Comparison of ENCODE assay signal across 13 mouse cellular contexts in the genomic region with DNA sequence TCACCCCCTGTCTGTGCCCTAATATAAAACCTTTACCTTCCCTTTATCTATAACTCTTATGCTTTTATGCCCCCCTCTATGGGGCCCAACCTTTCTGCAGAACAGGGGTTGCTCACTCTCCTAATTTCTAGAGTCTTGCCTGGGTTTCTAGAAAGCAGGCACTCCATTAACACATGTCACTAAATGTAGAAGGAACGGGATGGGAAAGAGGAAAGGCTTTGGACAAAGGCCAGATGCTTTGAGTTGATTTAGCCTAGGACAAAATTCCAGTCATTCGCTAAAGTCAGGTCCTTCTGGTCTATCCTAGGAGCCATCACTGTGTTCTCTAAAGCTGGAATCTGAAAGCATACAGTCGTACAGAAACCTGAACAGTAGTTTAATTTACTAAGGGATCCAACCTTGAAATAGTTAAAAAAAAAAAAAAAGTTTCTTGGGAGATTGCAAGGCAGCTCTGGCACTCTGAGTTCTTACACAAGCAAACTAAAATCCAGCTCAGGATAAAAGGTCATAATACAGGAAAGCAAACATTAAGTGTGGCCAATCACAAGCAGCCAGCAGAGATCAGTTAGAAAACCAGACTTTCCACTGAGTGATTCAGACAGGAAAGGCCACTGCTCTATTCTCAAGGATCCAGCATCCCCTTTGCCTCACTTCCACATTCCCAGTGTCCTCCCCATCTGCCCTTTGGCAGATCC.
DNase-seq lines count a peak whose midpoint lies in the region; ATAC-seq and TF ChIP-seq lines count a peak whose summit lies in the region.
"Had no signal": no experiment of that assay in that cellular context is flagged by ENCODE, and none has a peak within 500 bp of the region (broad histone marks: within the 10 kb centered on the region; RNA-seq: fewer than 3 reads in every experiment).

No protein-coding gene starts in this region.

- ATAC-seq in heart, embryonic 15.5 days (replicated peaks; ENCODE audit: insufficient number of reproducible peaks, insufficient read depth, low FRiP score, low read depth), result peak; percentile 75
- ATAC-seq in lung, embryonic 14.5 days (ENCODE audit: insufficient read depth), result peak; percentile 71
- ATAC-seq in neural tube, embryonic 15.5 days (ENCODE audit: low FRiP score), result no peak
- ATAC-seq: forebrain, embryonic 16.5 days had no signal

- peaks cover 9% of the 10 kb centered on the region for H3K4me1 ChIP-seq in heart, embryonic 15.5 days (replicated peaks)
- peaks cover 11% of the 10 kb centered on the region; the same call in 1 of the 2 replicates for H3K4me1 ChIP-seq in lung, embryonic 14.5 days (ENCODE audit: insufficient read depth)
- H3K4me1 ChIP-seq in neural tube, embryonic 15.5 days, result no peaks in the 10 kb centered on the region
- H3K4me1 ChIP-seq: limb, embryonic 15.5 days had no signal

- peak; percentile 37 to 70 for DNase-seq in adrenal gland, adult (ENCODE audit: inconsistent age in 2 of 2, low spot score in 1 of 2)
- no peak for DNase-seq in adrenal gland, postnatal 4 days (ENCODE audit: low spot score in 2 of 2)
- peak; percentile 25 for DNase-seq in adrenal gland, postnatal 10 days
- peak; percentile 60 for DNase-seq in lung, embryonic 14.5 days
- DNase-seq in layer of hippocampus, adult 11-12 months (ENCODE audit: low spot score), result no peak
- no peak for DNase-seq in spleen, adult 18-20 months
- DNase-seq: cerebellum, postnatal 25 days; right cerebral cortex, postnatal 14 days had no signal

- no peaks in the 10 kb centered on the region for H3K36me3 ChIP-seq in heart, embryonic 15.5 days
- no peaks in the 10 kb centered on the region for H3K36me3 ChIP-seq in lung, embryonic 14.5 days (ENCODE audit: insufficient read depth)
- H3K36me3 ChIP-seq in neural tube, embryonic 15.5 days, result no peaks in the 10 kb centered on the region
- H3K36me3 ChIP-seq: limb, embryonic 15.5 days had no signal

- no peak overlapping the region for H3K9ac ChIP-seq in heart, embryonic 15.5 days
- H3K9ac ChIP-seq in lung, embryonic 14.5 days, result no peak overlapping the region
- H3K9ac ChIP-seq in neural tube, embryonic 15.5 days (replicated peaks), result no peak overlapping the region
- H3K9ac ChIP-seq: limb, embryonic 15.5 days had no signal

- TF ChIP-seq CTCF in lung, embryonic 14.5 days (IDR thresholded peaks at IDR 0.05; ENCODE audit: low read depth), result no peak

- WGBS in heart, embryonic 15.5 days, result 41% methylated on average over 3 of the region's 3 CpGs
- 19% methylated on average over 3 of the region's 3 CpGs for WGBS in lung, embryonic 14.5 days
- 73% methylated on average over 3 of the region's 3 CpGs for WGBS in neural tube, embryonic 15.5 days

- H3K4me3 ChIP-seq in heart, embryonic 15.5 days, result no peak overlapping the region
- no peak overlapping the region for H3K4me3 ChIP-seq in lung, embryonic 14.5 days (ENCODE audit: low read depth, low read length)
- H3K4me3 ChIP-seq in neural tube, embryonic 15.5 days (replicated peaks), result no peak overlapping the region
- H3K4me3 ChIP-seq: limb, embryonic 15.5 days; myocyte had no signal

- H3K4me2 ChIP-seq in heart, embryonic 15.5 days, result no peak overlapping the region
- no peak overlapping the region for H3K4me2 ChIP-seq in lung, embryonic 14.5 days
- no peak overlapping the region for H3K4me2 ChIP-seq in neural tube, embryonic 15.5 days
- H3K4me2 ChIP-seq: limb, embryonic 15.5 days had no signal

- no peaks in the 10 kb centered on the region for H3K9me3 ChIP-seq in heart, embryonic 15.5 days (replicated peaks)
- H3K9me3 ChIP-seq in lung, embryonic 14.5 days (ENCODE audit: low read depth, low read length), result no peaks in the 10 kb centered on the region
- H3K9me3 ChIP-seq in neural tube, embryonic 15.5 days (replicated peaks), result no peaks in the 10 kb centered on the region
- H3K9me3 ChIP-seq: limb, embryonic 15.5 days had no signal

- no peaks in the 10 kb centered on the region for H3K27me3 ChIP-seq in heart, embryonic 15.5 days
- H3K27me3 ChIP-seq in lung, embryonic 14.5 days (ENCODE audit: insufficient read depth, low read length), result no peaks in the 10 kb centered on the region
- no peaks in the 10 kb centered on the region for H3K27me3 ChIP-seq in neural tube, embryonic 15.5 days (replicated peaks)
- H3K27me3 ChIP-seq: limb, embryonic 15.5 days had no signal

- peak overlapping the region; percentile 45 for H3K27ac ChIP-seq in heart, embryonic 15.5 days
- peak overlapping the region; percentile 48; the same call in 1 of the 2 replicates for H3K27ac ChIP-seq in lung, embryonic 14.5 days (ENCODE audit: low read depth)
- no peak overlapping the region for H3K27ac ChIP-seq in neural tube, embryonic 15.5 days (replicated peaks)
- H3K27ac ChIP-seq: limb, embryonic 15.5 days had no signal

Comparison
In these comparisons a context has a peak if more than half of its experiments do, and no peak if none do; other contexts are left out.
1. DNase-seq: peak in adrenal gland, adult (2 of 2), adrenal gland, postnatal 10 days (single experiment) and lung, embryonic 14.5 days (single experiment); none in adrenal gland, postnatal 4 days (0 of 2), layer of hippocampus, adult 11-12 months (single experiment) and spleen, adult 18-20 months (0 of 2).